Mouse (Mus musculus): ENCODE measurements around the gene Ttc38. TPM values are rescaled to one million over a fixed set of nuclear protein-coding genes. Genes with fewer than 3 reads are reported as not detected.

Ttc38 gene
- polyA plus RNA-seq, 1 experiment from 2014 or later, result 10.7 TPM

DNA sequence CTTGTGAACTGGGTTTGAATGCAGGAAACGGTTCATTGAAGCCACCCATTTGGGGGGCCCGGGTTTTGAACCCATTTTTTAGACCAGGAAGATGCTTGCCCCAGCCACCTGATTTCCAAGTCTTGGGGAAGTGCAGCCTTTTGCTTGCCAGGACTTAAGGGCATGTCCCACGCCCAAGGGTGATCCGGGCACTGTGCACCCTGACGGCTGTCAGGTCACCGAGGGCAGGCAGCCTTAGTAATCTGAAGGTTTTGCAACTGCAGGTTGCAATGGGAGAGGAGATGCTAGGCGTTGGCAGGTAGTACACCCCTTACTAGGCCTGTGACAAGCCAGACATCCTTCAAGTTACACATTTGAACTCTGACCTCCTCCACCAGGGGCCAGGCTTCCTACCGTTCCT lies 493 bp downstream of the Ttc38 start:
- H3K27me3 ChIP-seq (ENCODE audit: control insufficient read depth, insufficient read depth, low read depth, low read length), result no peaks in the 10 kb centered on the region
- H3K4me1 ChIP-seq (ENCODE audit: control insufficient read depth, low read depth, low read length), result peaks cover 13% of the 10 kb centered on the region
- no peak for ATAC-seq (ENCODE audit: low read depth)
- peak overlapping the region; percentile 76 for H3K27ac ChIP-seq (ENCODE audit: low read length)
- WGBS (ENCODE audit: insufficient replicate concordance), result 44% methylated on average over 8 of the region's 8 CpGs
- peak overlapping the region; percentile 67 for H3K9ac ChIP-seq (ENCODE audit: low read depth, low read length)
- H3K36me3 ChIP-seq (ENCODE audit: control insufficient read depth, insufficient read depth), result peaks cover 3% of the 10 kb centered on the region; the same call in 1 of the 2 replicates
- no peaks in the 10 kb centered on the region for H3K9me3 ChIP-seq (replicated peaks; ENCODE audit: control insufficient read depth, low read length)
- H3K4me2 ChIP-seq (ENCODE audit: low read depth, low read length), result peak overlapping the region; percentile 81
- H3K4me3 ChIP-seq (ENCODE audit: low read depth, low read length), result peak overlapping the region; percentile 72

DNA sequence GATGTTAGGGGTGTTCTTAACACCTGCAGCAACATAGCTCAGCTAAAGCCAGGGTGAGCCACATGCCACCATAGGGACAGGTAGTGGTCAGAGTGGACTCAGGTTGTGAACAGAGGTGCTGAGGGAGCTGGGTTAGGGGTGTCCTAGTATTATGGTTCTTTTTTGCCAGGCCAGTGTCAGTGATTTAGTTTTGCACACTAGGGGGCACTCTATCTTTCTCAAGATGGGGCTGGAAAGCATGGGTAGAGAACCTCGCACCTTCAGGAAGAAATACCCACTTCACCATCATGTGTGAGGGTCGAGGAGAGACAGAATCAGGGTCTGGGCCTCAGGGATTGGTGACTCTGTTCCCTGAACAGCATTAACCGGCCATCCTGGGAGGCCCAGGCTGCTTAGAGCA lies 3.2 kb downstream of the Ttc38 start:
- no peaks in the 10 kb centered on the region for H3K9me3 ChIP-seq (replicated peaks; ENCODE audit: control insufficient read depth, low read length)
- H3K4me1 ChIP-seq (ENCODE audit: control insufficient read depth, low read depth, low read length), result peaks cover 13% of the 10 kb centered on the region
- no peak overlapping the region for H3K9ac ChIP-seq (ENCODE audit: low read depth, low read length)

DNA sequence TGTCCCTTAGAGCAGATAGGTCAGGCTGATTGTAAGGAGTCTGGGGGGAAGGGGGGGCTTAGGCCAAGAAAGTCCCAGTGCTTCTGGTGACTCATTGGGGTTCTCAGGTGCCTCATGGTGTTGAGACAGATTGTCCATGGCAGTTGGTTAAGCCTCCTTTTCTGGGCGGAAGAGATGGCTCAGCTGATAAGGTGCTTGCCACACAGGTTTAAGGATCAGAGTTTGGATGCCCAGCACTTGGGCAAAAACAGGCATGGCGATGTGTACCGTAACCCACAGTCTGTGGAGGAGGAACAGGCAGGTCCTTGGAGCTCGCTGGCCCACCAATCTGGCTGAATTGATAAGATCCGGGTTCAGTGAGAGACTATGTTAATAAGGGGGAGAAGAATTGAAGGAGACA lies 4.8 kb downstream of the Ttc38 start:
- ATAC-seq (ENCODE audit: low read depth), result no peak
- Histone ChIP-seq H3K4me3 (ENCODE audit: low read depth, low read length) (no peak overlapping the region), H3K9me3 (replicated peaks; ENCODE audit: control insufficient read depth, low read length) (no peaks in the 10 kb centered on the region), H3K9ac (ENCODE audit: low read depth, low read length) (no peak overlapping the region), H3K4me1 (ENCODE audit: control insufficient read depth, low read depth, low read length) (peaks cover 13% of the 10 kb centered on the region), H3K4me2 (ENCODE audit: low read depth, low read length) (no peak overlapping the region), H3K27me3 (ENCODE audit: control insufficient read depth, insufficient read depth, low read depth, low read length) (no peaks in the 10 kb centered on the region), H3K36me3 (ENCODE audit: control insufficient read depth, insufficient read depth) (peaks cover 3% of the 10 kb centered on the region; the same call in 1 of the 2 replicates), H3K27ac (ENCODE audit: low read length) (no peak overlapping the region)
- 59% methylated on average over 5 of the region's 5 CpGs for WGBS (ENCODE audit: insufficient replicate concordance)

More for the DNA sequence above, 3.2 kb downstream of the Ttc38 start:
- H3K27me3 ChIP-seq (ENCODE audit: control insufficient read depth, insufficient read depth, low read depth, low read length), result no peaks in the 10 kb centered on the region
- no peak overlapping the region for H3K4me3 ChIP-seq (ENCODE audit: low read depth, low read length)
- no peak overlapping the region for H3K4me2 ChIP-seq (ENCODE audit: low read depth, low read length)
- 49% methylated on average over 3 of the region's 3 CpGs for WGBS (ENCODE audit: insufficient replicate concordance)
- H3K27ac ChIP-seq (ENCODE audit: low read length), result no peak overlapping the region
- ATAC-seq (ENCODE audit: low read depth), result no peak
- H3K36me3 ChIP-seq (ENCODE audit: control insufficient read depth, insufficient read depth), result peaks cover 3% of the 10 kb centered on the region; the same call in 1 of the 2 replicates

DNA sequence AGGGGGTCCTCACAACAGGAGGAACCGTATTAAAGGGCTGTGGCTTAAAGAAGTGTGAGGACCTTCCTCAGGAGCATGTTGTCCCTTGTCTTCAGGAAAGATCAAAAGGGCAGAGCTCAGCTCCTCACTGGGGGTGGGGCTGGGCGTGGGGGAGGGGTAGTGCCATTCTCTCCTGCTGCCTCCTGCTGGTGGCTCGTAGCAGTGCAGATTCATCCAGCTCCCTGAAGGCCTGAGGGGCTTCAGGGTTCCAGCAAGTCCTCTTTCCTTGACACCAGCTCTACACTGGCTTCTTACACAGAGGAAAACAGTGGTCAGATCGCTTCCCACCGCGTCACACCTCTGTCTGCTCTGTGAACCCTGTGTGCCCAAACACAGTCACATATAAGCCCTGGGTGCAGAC lies 8.9 kb downstream of the Ttc38 start:
- no peak overlapping the region for H3K4me2 ChIP-seq (ENCODE audit: low read depth, low read length)
- no peak for ATAC-seq (ENCODE audit: low read depth)
- no peak overlapping the region for H3K4me3 ChIP-seq (ENCODE audit: low read depth, low read length)
- H3K9ac ChIP-seq (ENCODE audit: low read depth, low read length), result no peak overlapping the region
- 0 out of 2 replicates have a peak, but pooled peaks cover 3% of the 10 kb centered on the region for H3K36me3 ChIP-seq (ENCODE audit: control insufficient read depth, insufficient read depth)
- no peak overlapping the region for H3K27ac ChIP-seq (ENCODE audit: low read length)
- no peaks in the 10 kb centered on the region for H3K9me3 ChIP-seq (replicated peaks; ENCODE audit: control insufficient read depth, low read length)
- peaks cover 5% of the 10 kb centered on the region for H3K4me1 ChIP-seq (ENCODE audit: control insufficient read depth, low read depth, low read length)
- H3K27me3 ChIP-seq (ENCODE audit: control insufficient read depth, insufficient read depth, low read depth, low read length), result no peaks in the 10 kb centered on the region
- 49% methylated on average over 6 of the region's 6 CpGs for WGBS (ENCODE audit: insufficient replicate concordance)

DNA sequence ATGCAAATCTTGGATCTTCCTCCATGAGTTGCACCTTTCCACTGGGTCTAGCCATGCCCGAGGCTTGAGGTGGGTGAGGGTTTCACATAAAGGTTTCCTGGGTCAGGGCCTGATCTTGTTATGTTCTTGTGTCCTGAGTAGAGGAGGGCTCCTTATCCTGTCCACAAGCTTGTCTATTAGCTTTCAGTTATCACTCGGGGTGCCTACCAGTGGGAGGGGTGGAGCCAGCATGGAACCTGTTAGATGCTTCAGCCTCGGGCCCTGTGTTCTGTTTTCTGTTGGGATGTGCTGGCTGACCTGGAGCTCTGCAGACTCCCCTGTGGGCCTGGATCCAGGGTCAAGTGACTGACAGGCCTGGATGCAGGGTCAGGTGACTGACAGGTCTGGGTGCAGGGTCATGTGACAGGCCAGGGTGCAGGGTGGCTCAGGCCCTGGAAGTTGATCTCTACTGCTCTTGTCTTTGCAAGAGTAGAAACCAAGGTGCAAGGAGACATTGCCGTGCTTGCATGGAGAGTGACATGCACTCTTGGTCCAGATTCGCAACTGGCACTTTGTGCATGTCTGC lies 9.8 kb downstream of the Ttc38 start:
- no peak overlapping the region for H3K27ac ChIP-seq (ENCODE audit: low read length)
- no peaks in the 10 kb centered on the region; the same call in 1 of the 2 replicates for H3K36me3 ChIP-seq (ENCODE audit: control insufficient read depth, insufficient read depth)
- peak; percentile 45 for ATAC-seq (ENCODE audit: low read depth)
- WGBS (ENCODE audit: insufficient replicate concordance), result 47% methylated on average over 5 of the region's 5 CpGs
- H3K27me3 ChIP-seq (ENCODE audit: control insufficient read depth, insufficient read depth, low read depth, low read length), result no peaks in the 10 kb centered on the region
- no peak overlapping the region for H3K4me2 ChIP-seq (ENCODE audit: low read depth, low read length)
- H3K9ac ChIP-seq (ENCODE audit: low read depth, low read length), result no peak overlapping the region
- H3K4me1 ChIP-seq (ENCODE audit: control insufficient read depth, low read depth, low read length), result peaks cover 5% of the 10 kb centered on the region
- H3K9me3 ChIP-seq (replicated peaks; ENCODE audit: control insufficient read depth, low read length), result no peaks in the 10 kb centered on the region
- H3K4me3 ChIP-seq (ENCODE audit: low read depth, low read length), result no peak overlapping the region

DNA sequence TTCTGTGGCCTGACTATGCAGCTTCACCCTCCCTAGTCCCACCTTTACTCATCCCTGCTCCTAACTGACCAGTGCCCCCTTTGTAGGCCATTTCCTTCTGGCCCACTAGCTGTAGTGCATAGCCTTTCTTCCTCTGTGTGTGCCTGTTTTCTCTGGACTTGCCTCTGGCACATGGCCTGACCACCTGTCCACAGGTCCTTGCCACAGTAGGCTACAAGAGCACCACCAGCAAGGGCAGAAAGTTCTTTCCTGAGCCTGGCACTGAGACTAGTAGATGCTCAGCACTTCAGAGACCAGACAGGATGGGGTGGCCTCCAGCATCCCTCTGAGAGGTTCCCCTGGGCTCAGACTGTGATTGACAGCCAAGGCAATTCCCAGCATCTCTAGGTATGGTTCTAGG lies 13.0 kb downstream of the Ttc38 start:
- no peak overlapping the region for H3K4me2 ChIP-seq (ENCODE audit: low read depth, low read length)
- H3K4me3 ChIP-seq (ENCODE audit: low read depth, low read length), result no peak overlapping the region
- peaks cover 5% of the 10 kb centered on the region for H3K4me1 ChIP-seq (ENCODE audit: control insufficient read depth, low read depth, low read length)
- no peak overlapping the region for H3K9ac ChIP-seq (ENCODE audit: low read depth, low read length)
- H3K9me3 ChIP-seq (replicated peaks; ENCODE audit: control insufficient read depth, low read length), result no peaks in the 10 kb centered on the region
- ATAC-seq (ENCODE audit: low read depth), result no peak
- H3K27me3 ChIP-seq (ENCODE audit: control insufficient read depth, insufficient read depth, low read depth, low read length), result no peaks in the 10 kb centered on the region
- no peak overlapping the region for H3K27ac ChIP-seq (ENCODE audit: low read length)
- H3K36me3 ChIP-seq (ENCODE audit: control insufficient read depth, insufficient read depth), result no peaks in the 10 kb centered on the region; the same call in 1 of the 2 replicates

DNA sequence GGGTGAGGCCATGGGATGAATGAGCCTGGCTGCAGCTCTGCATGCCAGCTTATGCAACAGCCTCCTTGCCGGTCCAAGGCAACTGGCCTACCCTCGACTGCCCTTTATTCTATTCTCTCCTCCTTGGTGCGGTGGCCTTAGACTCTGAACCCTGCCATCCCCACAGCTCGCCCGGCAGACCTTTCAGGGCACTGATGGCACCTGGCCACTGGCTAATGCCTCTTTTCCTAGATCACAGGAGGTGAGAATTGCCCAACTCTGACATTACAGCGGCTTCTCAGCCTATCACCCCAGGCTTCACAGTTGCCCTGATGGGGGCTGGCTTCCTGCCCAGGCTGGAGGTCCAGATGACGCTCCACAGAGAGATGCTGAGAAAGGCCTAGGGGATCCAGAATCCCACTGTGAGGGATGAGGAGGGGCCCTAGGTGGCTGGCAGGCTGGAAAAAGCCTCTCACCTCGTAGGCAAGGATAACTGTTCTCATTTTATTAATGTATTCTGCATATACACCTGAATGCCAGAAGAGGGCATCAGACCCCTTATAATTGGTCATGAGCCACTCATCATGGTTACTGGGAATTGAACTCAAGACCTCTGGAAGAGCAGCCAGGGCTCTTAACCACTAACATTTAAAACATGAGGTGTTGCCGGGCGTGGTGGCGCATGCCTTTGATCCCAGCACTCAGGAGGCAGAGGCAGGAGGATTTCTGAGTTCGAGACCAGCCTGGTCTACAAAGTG lies 19.7 kb downstream of the Ttc38 start:
- no peak overlapping the region for H3K4me2 ChIP-seq (ENCODE audit: low read depth, low read length)
- no peaks in the 10 kb centered on the region for H3K9me3 ChIP-seq (replicated peaks; ENCODE audit: control insufficient read depth, low read length)
- no peak overlapping the region for H3K27ac ChIP-seq (ENCODE audit: low read length)
- ATAC-seq (ENCODE audit: low read depth), result no peak
- no peaks in the 10 kb centered on the region for H3K36me3 ChIP-seq (ENCODE audit: control insufficient read depth, insufficient read depth)
- H3K9ac ChIP-seq (ENCODE audit: low read depth, low read length), result no peak overlapping the region
- H3K27me3 ChIP-seq (ENCODE audit: control insufficient read depth, insufficient read depth, low read depth, low read length), result no peaks in the 10 kb centered on the region
- 70% methylated on average over 12 of the region's 12 CpGs for WGBS (ENCODE audit: insufficient replicate concordance)
- H3K4me1 ChIP-seq (ENCODE audit: control insufficient read depth, low read depth, low read length), result no peaks in the 10 kb centered on the region
- H3K4me3 ChIP-seq (ENCODE audit: low read depth, low read length), result no peak overlapping the region

DNA sequence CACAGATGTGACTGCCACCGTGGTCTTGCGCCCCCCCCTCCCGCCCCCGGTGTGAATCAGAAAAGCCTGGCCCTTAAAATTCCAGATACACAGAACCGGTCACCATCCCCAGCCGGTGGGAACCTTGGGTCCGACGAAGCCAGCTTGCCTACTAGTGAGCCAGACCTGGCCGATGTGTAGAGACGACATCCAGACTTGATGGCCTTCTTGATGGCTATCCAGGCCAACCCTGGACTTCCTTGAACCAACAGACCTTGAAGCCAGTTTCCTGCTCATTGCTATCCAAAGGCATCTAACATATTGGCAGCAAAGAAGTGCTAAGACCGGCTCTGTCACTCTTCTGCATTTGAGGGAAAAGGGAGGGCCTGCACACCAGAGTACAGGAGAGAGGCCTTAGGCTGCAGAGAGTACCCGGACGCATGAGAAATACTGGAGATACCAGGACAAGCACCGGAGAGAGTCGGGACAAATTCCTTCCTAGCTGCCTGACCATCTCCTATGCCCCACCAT lies 26.9 kb downstream of the Ttc38 start:
- H3K27me3 ChIP-seq (ENCODE audit: control insufficient read depth, insufficient read depth, low read depth, low read length), result no peaks in the 10 kb centered on the region
- H3K27ac ChIP-seq (ENCODE audit: low read length), result 0 out of 2 replicates have a peak overlapping the region, but pooled peaks have one; percentile 19
- ATAC-seq (ENCODE audit: low read depth), result no peak
- H3K36me3 ChIP-seq (ENCODE audit: control insufficient read depth, insufficient read depth), result peaks cover 24% of the 10 kb centered on the region
- H3K4me1 ChIP-seq (ENCODE audit: control insufficient read depth, low read depth, low read length), result peaks cover 16% of the 10 kb centered on the region
- H3K4me2 ChIP-seq (ENCODE audit: low read depth, low read length), result peak overlapping the region; percentile 81
- peak overlapping the region; percentile 71 for H3K9ac ChIP-seq (ENCODE audit: low read depth, low read length)
- 10% methylated on average over 15 of the region's 15 CpGs for WGBS (ENCODE audit: insufficient replicate concordance)
- H3K4me3 ChIP-seq (ENCODE audit: low read depth, low read length), result peak overlapping the region; percentile 89
- H3K9me3 ChIP-seq (replicated peaks; ENCODE audit: control insufficient read depth, low read length), result no peaks in the 10 kb centered on the region

DNA sequence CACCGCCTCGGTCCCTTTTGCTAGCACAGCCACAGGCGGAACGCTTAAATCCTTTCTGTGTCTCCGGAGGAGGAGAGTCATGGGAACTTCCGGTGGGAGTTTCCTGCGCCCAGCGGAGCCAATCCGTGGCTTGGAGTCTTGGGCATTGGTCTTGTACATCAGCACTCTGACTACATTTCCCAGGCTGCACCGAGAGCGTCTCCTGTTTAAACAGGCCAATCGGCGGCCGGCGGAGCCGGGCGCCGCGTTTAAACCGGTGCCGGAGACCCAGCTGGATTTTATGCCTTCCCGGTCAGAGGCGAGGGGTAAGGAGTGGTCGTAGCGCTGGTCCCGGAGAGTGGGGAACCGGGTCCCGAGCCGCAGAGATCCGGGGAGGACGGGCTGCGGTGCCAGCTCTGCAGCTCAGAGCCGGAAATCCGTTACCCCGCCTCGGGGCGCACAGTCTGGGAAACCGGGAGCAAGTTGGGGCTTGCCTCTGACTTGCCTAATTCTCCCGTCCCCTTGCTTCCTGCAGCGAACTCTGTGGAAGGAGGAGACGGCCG lies 27.5 kb downstream of the Ttc38 start, which contains the start of gene Gtse1:
TSS of gene Gtse1 (plus strand) at position 256 of the 542 bp plus-strand sequence.
- H3K36me3 ChIP-seq (ENCODE audit: control insufficient read depth, insufficient read depth), result peaks cover 29% of the 10 kb centered on the region
- peak within 1 kb of the TSS; percentile 67 for H3K27ac ChIP-seq (ENCODE audit: low read length)
- ATAC-seq (ENCODE audit: low read depth), result peak; percentile 99
- H3K9me3 ChIP-seq (replicated peaks; ENCODE audit: control insufficient read depth, low read length), result no peaks in the 10 kb centered on the region
- peaks cover 16% of the 10 kb centered on the region for H3K4me1 ChIP-seq (ENCODE audit: control insufficient read depth, low read depth, low read length)
- H3K9ac ChIP-seq (ENCODE audit: low read depth, low read length), result peak within 1 kb of the TSS; percentile 88
- no peaks in the 10 kb centered on the region for H3K27me3 ChIP-seq (ENCODE audit: control insufficient read depth, insufficient read depth, low read depth, low read length)
- WGBS (ENCODE audit: insufficient replicate concordance), result under 1% methylated on average over 42 of the region's 42 CpGs
- H3K4me3 ChIP-seq (ENCODE audit: low read depth, low read length), result peak within 1 kb of the TSS; percentile 89
- H3K4me2 ChIP-seq (ENCODE audit: low read depth, low read length), result peak within 1 kb of the TSS; percentile 81
